Mouse (Mus musculus) lung, embryonic 16.5 days (tissue): ENCODE results near the gene Dll1. TPM values are rescaled to one million over a fixed set of nuclear protein-coding genes. Genes with fewer than 3 reads are reported as not detected.

Experiments used
- ATAC-seq: fragments of 200-750 bp; cut with Nextera tagmentation; 2 replicates; pipeline ENCODE4 v1.8.0; 2017; ENCODE audit warnings: low read depth, mild to moderate bottlenecking, moderate library complexity
- H3K27ac ChIP-seq: fragments of 300-500 bp; sonication (generic); 2 replicates; pipeline ENCODE4 v1.5.1; 2014; ENCODE audit warnings: mild to moderate bottlenecking, control low read depth, low read length
- H3K27me3 ChIP-seq: fragments of 300-500 bp; sonication (generic); 2 replicates; pipeline ENCODE4 v1.6.1; 2014; ENCODE audit warnings: low read depth, low read length, mixed read lengths; ENCODE audit not compliant: control insufficient read depth, insufficient read depth
- H3K36me3 ChIP-seq: fragments of 300-500 bp; sonication (generic); 2 replicates; pipeline ENCODE4 v1.6.1; 2014; ENCODE audit warnings: low read length; ENCODE audit not compliant: control insufficient read depth, insufficient read depth
- H3K4me1 ChIP-seq: fragments of 300-500 bp; sonication (generic); replicated peaks from 2 replicates; pipeline ENCODE4 v1.6.1; 2014; ENCODE audit warnings: low read length, mixed read lengths; ENCODE audit not compliant: control insufficient read depth, insufficient read depth
- H3K4me2 ChIP-seq: fragments of 300-500 bp; sonication (generic); 2 replicates; pipeline ENCODE4 v1.6.1; 2014; ENCODE audit warnings: low read depth, low read length, control low read depth
- H3K4me3 ChIP-seq: fragments of 300-500 bp; sonication (generic); 2 replicates; pipeline ENCODE4 v1.5.1; 2014; ENCODE audit warnings: mild to moderate bottlenecking, low read length, control low read depth
- H3K9ac ChIP-seq: fragments of 300-500 bp; sonication (generic); 2 replicates; pipeline ENCODE4 v1.6.1; 2014; ENCODE audit warnings: low read length, control low read depth
- H3K9me3 ChIP-seq: fragments of 300-500 bp; sonication (generic); 2 replicates; pipeline ENCODE4 v1.6.1; 2016; ENCODE audit warnings: low read length; ENCODE audit not compliant: control insufficient read depth
- WGBS: fragments of 180-500 bp; shearing (Covaris S2); extraction: QIAGEN DNeasy Blood & Tissue Kit; methylation state at CpG from one replicate; pipeline ENCODE4 v1.1.7; 2014; 5-methylcytosine and 5-hydroxymethylcytosine counted together
- polyA plus RNA-seq: library from polyadenylated mRNA; unstranded; fragments of >200 nt; fragmentation: Nextera tagmentation; extraction: Ambion mirVana; gene quantifications from 2 replicates; pipeline ENCODE4 v1.2.1, GENCODE M21; 2015

Gene Dll1
- polyA plus RNA-seq, 1 experiment from 2014 or later, result 4.4 TPM

DNA sequence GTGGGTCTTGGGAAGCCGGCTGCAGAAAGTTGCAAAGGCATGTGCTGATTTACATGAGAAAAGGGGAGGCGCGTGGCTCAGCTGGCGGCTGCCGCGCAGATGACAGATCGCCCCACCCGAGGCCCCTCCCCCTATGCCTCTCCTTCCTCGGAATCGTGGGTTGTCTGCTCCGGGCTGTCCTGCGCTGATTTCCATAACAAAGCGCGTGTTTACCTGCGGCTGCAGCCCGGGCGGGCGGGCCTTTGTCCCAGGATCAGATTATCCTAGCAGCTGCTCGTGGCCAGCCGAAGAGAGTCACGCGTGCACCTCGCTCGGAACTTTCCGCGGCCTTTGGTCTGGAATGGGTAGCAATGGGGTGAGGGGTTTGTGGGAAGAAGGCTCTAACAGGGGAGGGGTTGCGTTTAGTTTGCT lies 4.0 kb upstream of the Dll1 start:
- Histone ChIP-seq H3K9ac (peak overlapping the region; percentile 59), H3K4me1 (peaks cover 11% of the 10 kb centered on the region), H3K4me3 (peak overlapping the region; percentile 50), H3K4me2 (peak overlapping the region; percentile 80), H3K27me3 (peaks cover 54% of the 10 kb centered on the region), H3K36me3 (no peaks in the 10 kb centered on the region), H3K9me3 (no peaks in the 10 kb centered on the region), H3K27ac (no peak overlapping the region)
- under 1% methylated on average over 27 of the region's 27 CpGs for WGBS
- ATAC-seq, result peak; percentile 60; the same call in 1 of the 2 replicates

DNA sequence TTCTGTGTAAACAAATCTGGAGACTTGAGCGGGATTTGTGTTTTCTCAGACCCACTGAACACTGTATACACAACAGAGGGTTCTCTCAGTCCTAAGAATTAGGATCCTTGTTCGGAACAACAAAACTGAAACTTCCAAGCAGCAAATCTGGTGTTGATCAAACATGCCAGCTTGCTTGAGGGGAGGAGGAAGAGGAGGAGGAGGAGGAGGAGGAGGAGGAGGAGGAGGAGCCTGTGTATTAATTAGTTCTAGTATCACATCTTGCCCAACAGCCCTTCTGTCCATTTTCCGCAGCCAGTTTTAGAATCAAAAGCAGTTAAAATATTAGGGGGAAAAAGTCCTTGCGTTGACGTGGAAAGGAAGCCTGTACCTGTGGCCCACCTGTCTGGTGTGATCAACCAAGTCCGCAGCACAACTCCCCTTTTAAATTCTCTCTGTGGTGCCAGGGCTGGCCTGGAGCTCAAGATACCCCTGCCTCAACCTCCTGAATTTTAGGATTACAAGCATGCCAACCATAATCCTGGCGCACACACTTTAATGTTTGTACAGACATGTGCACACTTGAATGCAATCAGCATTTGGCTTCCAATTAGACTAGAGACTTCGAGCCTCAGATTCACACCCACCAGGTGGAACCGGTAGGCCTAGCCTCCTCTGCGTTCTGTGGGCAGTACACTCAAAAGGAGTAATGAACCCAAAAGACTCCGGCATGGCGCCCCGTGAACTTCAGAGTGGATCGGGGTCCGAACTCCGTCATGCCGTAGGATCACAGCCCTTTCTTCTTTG lies 3.3 kb upstream of the Dll1 start:
- Histone ChIP-seq H3K9ac (peak overlapping the region; percentile 59), H3K4me3 (peak overlapping the region; percentile 50), H3K9me3 (no peaks in the 10 kb centered on the region), H3K27me3 (peaks cover 55% of the 10 kb centered on the region), H3K27ac (no peak overlapping the region), H3K4me1 (peaks cover 11% of the 10 kb centered on the region), H3K36me3 (no peaks in the 10 kb centered on the region), H3K4me2 (peak overlapping the region; percentile 80)
- ATAC-seq, result no peak
- WGBS, result 15% methylated on average over 17 of the region's 17 CpGs

DNA sequence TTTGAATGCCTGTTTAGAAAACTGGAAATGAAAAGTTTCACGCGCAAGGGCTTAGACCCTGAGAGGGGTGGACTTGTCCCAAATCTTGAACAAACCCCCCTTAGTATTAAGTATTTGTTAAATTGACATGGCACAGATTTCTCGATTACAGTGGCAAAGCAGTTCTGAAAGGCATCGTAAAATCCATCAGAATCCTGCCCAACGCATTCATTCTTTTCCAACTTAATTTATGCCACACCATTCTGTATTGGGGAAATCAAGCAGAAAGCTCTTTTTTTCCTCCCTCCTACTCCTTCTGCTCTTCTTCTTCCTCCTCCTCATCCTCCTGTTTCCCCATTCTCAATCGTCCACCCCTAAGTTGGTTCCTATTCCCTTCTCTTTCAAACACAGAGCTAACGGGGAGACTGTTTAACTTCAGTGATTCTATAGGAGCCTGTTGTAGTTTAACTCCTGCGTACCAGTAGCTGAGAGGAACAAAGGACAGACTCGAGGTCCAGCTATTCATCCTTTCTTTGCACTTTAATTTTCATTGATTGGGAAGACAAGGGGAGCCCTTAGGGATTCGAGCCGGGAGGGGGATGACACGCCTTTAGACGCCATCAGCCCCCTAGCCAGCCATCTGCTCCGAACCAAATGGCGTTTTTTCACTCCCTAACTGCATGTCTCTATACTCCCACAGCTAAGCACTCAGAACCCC lies 1.9 kb upstream of the Dll1 start:
- Histone ChIP-seq H3K4me2 (no peak overlapping the region), H3K27me3 (peaks cover 68% of the 10 kb centered on the region), H3K4me1 (peaks cover 11% of the 10 kb centered on the region), H3K27ac (no peak overlapping the region), H3K9me3 (no peaks in the 10 kb centered on the region), H3K4me3 (no peak overlapping the region), H3K36me3 (no peaks in the 10 kb centered on the region), H3K9ac (no peak overlapping the region)
- 14% methylated on average over 15 of the region's 15 CpGs for WGBS
- no peak for ATAC-seq

DNA sequence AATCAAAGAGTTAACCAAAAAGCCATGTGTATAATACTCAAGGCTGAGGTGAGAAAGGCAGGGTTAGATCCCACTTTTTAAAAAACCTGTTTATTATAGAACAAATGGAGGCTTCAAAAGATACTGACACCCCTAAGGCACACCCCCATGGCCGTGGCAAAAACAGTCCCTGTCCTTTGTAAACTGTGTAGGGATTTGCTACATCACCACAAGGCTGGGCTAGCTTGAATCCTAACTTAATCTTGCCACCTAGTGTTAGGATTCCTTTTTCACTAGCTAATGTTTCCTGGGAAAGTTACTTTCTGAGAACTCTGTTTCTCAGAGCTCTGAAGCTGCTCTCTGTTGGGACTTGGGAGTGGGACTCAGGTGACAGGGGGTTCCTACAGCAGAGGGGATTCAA lies 1.2 kb upstream of the Dll1 start:
- peaks cover 11% of the 10 kb centered on the region for H3K4me1 ChIP-seq
- no peak overlapping the region for H3K27ac ChIP-seq
- no peaks in the 10 kb centered on the region for H3K9me3 ChIP-seq
- H3K27me3 ChIP-seq, result peaks cover 72% of the 10 kb centered on the region
- no peak overlapping the region for H3K4me3 ChIP-seq
- 3% methylated on average over 1 of the region's 1 CpGs for WGBS
- ATAC-seq, result 0 out of 2 replicates have a peak, but pooled peaks have one; percentile 32
- no peak overlapping the region for H3K4me2 ChIP-seq
- no peak overlapping the region for H3K9ac ChIP-seq
- no peaks in the 10 kb centered on the region for H3K36me3 ChIP-seq

DNA sequence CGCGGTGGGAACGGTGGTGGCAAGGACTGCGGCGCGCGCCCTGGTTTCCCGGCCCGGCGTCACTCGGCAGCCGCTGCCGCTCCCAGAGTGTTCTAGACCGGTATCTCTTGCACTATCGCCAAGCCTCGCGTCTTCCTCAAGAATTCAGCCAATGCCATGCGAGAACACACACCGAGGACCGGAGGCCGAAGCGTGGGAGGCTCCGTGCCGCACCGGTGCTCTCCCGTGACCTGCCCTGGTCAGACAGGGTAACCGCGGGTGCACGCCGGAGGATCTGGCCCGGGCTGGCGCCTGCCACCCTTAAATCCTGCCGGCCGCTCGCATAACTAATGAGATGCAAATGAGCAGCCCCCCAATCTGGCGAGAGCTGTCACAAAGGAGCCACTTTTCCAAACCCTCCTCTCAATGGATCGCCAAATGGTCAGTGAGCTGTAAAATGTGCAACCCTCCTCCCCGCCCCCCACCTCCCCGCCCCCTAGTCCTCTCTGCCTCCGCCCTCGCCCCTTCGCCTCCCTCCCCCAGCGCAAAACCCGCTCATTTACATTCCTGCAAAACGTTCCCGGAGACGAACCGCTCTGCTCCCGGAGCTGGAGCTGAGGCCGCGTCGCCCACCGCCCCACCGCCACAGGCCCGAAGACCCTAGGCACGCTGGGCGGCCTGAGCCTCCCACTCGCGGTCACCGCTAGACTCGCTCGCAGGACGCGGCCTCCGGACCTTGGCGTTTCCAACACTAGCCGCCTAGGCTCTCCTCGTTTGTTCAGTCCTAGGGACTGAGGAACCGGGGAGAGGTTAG lies 775 bp downstream of the Dll1 start:
- H3K4me3 ChIP-seq, result peak overlapping the region; percentile 52
- H3K27ac ChIP-seq, result no peak overlapping the region
- peak; percentile 40 for ATAC-seq
- peaks cover 56% of the 10 kb centered on the region for H3K27me3 ChIP-seq
- H3K9me3 ChIP-seq, result no peaks in the 10 kb centered on the region
- H3K4me2 ChIP-seq, result peak overlapping the region; percentile 76
- WGBS, result under 1% methylated on average over 64 of the region's 69 CpGs
- peaks cover 19% of the 10 kb centered on the region for H3K4me1 ChIP-seq
- no peaks in the 10 kb centered on the region for H3K36me3 ChIP-seq
- peak overlapping the region; percentile 61 for H3K9ac ChIP-seq

DNA sequence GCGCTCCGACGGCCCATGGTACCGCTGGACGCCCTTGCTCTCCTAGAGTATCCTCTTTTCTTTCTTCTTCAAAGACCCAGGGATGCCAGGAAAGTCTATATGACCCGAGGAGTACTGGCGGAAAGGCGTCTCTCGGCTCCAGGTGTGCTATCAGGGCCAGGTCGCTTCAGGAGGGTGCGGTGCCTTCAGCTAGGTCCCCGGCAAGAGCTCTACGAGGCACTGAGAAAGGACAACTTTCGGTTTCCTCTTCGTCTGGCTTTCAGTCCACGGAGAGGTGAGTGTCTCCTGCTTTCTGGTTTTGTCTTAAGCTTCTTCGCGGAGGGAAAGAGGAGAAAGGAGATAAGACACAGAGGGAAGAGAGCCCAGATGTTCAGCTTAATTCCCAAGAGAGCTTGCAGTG lies 1.4 kb downstream of the Dll1 start:
- peak overlapping the region; percentile 52 for H3K4me3 ChIP-seq
- H3K4me2 ChIP-seq, result peak overlapping the region; percentile 76
- no peaks in the 10 kb centered on the region for H3K9me3 ChIP-seq
- peaks cover 13% of the 10 kb centered on the region for H3K4me1 ChIP-seq
- peaks cover 49% of the 10 kb centered on the region for H3K27me3 ChIP-seq
- H3K36me3 ChIP-seq, result no peaks in the 10 kb centered on the region
- under 1% methylated on average over 18 of the region's 18 CpGs for WGBS
- no peak overlapping the region for H3K27ac ChIP-seq
- ATAC-seq, result no peak
- H3K9ac ChIP-seq, result peak overlapping the region; percentile 61

DNA sequence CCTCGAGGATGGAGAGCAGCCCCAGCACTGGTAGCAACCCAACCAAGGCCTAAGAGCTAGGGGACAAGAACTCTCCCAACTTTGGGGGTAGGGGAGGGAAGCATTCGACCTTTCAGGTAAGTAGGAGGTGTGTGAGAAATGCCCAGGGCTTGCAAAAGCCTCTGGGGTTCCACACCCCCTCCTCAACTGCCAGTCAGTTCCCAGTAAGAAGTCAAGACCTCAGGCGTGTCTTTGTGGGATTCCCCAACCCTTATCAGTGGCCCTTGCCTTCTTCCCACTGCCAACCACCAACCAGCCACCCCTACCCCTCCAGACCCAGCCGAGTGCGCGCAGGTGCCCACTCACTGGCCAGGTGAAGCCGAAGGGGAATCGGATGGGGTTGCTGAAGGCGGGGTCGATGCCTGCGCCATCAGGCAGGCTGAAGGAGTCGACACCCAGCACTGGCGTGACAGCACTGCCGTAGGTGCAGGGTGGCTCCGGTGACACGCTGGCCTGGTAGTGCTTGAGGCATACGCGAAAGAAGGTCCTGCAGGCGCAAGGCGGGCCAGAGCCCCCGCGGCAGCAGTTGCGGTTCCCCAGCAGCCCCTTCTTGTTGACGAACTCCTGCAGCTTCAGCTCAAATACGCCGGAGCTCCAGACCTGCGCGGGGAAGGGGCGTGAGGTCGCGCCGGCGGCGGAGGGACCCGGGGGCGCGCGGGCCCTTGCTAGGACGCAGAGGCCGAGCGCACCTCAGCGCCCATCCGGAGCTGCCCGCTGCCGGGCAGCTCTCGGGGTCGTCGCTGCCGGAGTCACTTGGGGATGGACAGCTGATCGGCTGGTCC lies 2.1 kb downstream of the Dll1 start:
- H3K9me3 ChIP-seq, result no peaks in the 10 kb centered on the region
- WGBS, result 2% methylated on average over 49 of the region's 50 CpGs
- H3K36me3 ChIP-seq, result no peaks in the 10 kb centered on the region
- peak overlapping the region; percentile 76 for H3K4me2 ChIP-seq
- peak overlapping the region; percentile 52 for H3K4me3 ChIP-seq
- peak overlapping the region; percentile 61 for H3K9ac ChIP-seq
- ATAC-seq, result no peak
- peaks cover 45% of the 10 kb centered on the region for H3K27me3 ChIP-seq
- no peak overlapping the region for H3K27ac ChIP-seq
- peaks cover 10% of the 10 kb centered on the region for H3K4me1 ChIP-seq

DNA sequence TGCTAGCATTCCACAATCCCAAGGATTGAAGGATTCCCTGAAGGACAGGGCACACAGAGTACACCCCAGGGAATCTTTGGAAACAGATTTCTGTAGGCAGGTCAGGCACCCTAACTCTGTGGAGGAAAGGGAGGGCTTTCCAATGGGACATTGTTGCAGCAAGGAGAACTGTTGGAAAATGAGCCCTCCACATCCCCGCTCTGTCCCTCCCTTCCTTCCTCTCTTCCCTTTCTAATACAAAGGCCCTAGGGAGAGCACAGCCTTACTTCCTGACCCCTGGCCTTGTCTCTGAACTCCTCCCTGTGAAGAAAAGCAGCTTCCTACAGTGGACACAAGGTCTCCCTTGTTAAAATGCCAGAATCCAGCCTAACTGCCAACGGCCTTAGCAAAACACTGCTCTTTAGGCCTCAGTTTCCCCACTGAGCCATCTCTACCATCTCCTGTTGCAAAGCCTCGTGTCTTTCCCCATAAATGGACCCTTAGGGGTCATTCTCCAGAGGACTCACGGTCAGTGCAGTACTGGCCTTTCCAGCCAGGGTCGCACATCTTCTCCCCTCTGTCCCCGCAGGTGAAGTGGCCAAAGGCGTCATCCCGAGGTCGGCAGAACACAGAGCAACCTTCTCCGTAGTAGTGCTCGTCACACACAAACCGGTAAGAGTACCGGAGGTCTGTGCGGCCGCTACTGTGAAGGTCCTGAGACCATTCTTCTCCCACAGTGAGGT lies 3.6 kb downstream of the Dll1 start:
- peak overlapping the region; percentile 76 for H3K4me2 ChIP-seq
- peaks cover 34% of the 10 kb centered on the region for H3K27me3 ChIP-seq
- peak overlapping the region; percentile 67 for H3K27ac ChIP-seq
- no peak overlapping the region; the same call in 1 of the 2 replicates for H3K4me3 ChIP-seq
- peak; percentile 37 for ATAC-seq
- no peaks in the 10 kb centered on the region for H3K36me3 ChIP-seq
- peaks cover 10% of the 10 kb centered on the region for H3K4me1 ChIP-seq
- 67% methylated on average over 15 of the region's 15 CpGs for WGBS
- H3K9ac ChIP-seq, result no peak overlapping the region
- H3K9me3 ChIP-seq, result no peaks in the 10 kb centered on the region
